Mouse (Mus musculus): Measurements from ENCODE around the gene Gtf2e1.

Gtf2e1 gene

GRCm38 (mm10) chr16:37540776-37541175 lies 1.2 kb upstream of the Gtf2e1 start:
- no peak for DNase-seq

GRCm38 (mm10) chr16:37539240-37539610 lies 364 bp downstream of the Gtf2e1 start:
- no peak for DNase-seq

GRCm38 (mm10) chr16:37533369-37534068 lies 6.1 kb downstream of the Gtf2e1 start:
- no peak for DNase-seq

GRCm38 (mm10) chr16:37532046-37532445 lies 7.5 kb downstream of the Gtf2e1 start:
- DNase-seq, result no peak

- no peak for DNase-seq
Observed at GRCm38 (mm10) chr16:37530170-37530569, 9.4 kb downstream of the Gtf2e1 start.

- DNase-seq, result no peak
Observed at GRCm38 (mm10) chr16:37526688-37527223, 12.8 kb downstream of the Gtf2e1 start.

- DNase-seq, result no peak
Observed at GRCm38 (mm10) chr16:37525121-37525520, 14.5 kb downstream of the Gtf2e1 start.

GRCm38 (mm10) chr16:37522100-37522697 lies 17.4 kb downstream of the Gtf2e1 start:
- no peak for DNase-seq

- no peak for DNase-seq
Observed at GRCm38 (mm10) chr16:37520190-37521040, 19.2 kb downstream of the Gtf2e1 start.

GRCm38 (mm10) chr16:37519721-37520120 lies 19.9 kb downstream of the Gtf2e1 start:
- DNase-seq, result no peak

GRCm38 (mm10) chr16:37518662-37519061 lies 20.9 kb downstream of the Gtf2e1 start:
- no peak for DNase-seq

- DNase-seq, result no peak
Observed at GRCm38 (mm10) chr16:37517596-37518211, 21.9 kb downstream of the Gtf2e1 start.

GRCm38 (mm10) chr16:37516376-37516993 lies 23.1 kb downstream of the Gtf2e1 start:
- no peak for DNase-seq

- DNase-seq, result no peak
Observed at GRCm38 (mm10) chr16:37514644-37515043, 24.9 kb downstream of the Gtf2e1 start.

- no peak for DNase-seq
Observed at GRCm38 (mm10) chr16:37511489-37511888, 28.1 kb downstream of the Gtf2e1 start.

- DNase-seq, result no peak
Observed at GRCm38 (mm10) chr16:37506751-37507150, 32.8 kb downstream of the Gtf2e1 start.

GRCm38 (mm10) chr16:37504517-37504916 lies 35.1 kb downstream of the Gtf2e1 start:
- DNase-seq, result no peak

GRCm38 (mm10) chr16:37498581-37498980 lies 41.0 kb downstream of the Gtf2e1 start:
- DNase-seq, result no peak

- no peak for DNase-seq
Observed at GRCm38 (mm10) chr16:37495017-37495416, 44.6 kb downstream of the Gtf2e1 start.

GRCm38 (mm10) chr16:37486826-37487612 lies 52.6 kb downstream of the Gtf2e1 start:
- DNase-seq, result no peak
